Mouse (Mus musculus) heart, embryonic 12.5 days (tissue): ENCODE measurements around the gene Hist1h2ab. TPM values are rescaled to one million over a fixed set of nuclear protein-coding genes. Genes with fewer than 3 reads are reported as not detected.
A peak's percentile ranks its signal among the peaks of the same experiment; 100 is the strongest.
"Not testable (repeated sequence)": the region's sequence is repeated elsewhere in the genome, so short reads cannot be mapped to it uniquely, and the experiment has no call there.

Experiments used
- ATAC-seq: fragments of 200-750 bp; cut with Nextera tagmentation; 2 replicates; pipeline ENCODE4 v1.8.0; 2017; ENCODE audit warnings: moderate TSS enrichment, moderate library complexity; ENCODE audit not compliant: insufficient number of reproducible peaks, low FRiP score
- H3K27ac ChIP-seq: fragments of 300-500 bp; sonication (generic); 2 replicates; pipeline ENCODE4 v1.5.1; 2016; ENCODE audit warnings: mild to moderate bottlenecking, moderate library complexity; ENCODE audit not compliant: poor library complexity, severe bottlenecking
- H3K27me3 ChIP-seq: fragments of 300-500 bp; sonication (generic); replicated peaks from 2 replicates; pipeline ENCODE4 v1.6.1; 2016; ENCODE audit warnings: mild to moderate bottlenecking, moderate library complexity
- H3K36me3 ChIP-seq: fragments of 300-500 bp; sonication (generic); 2 replicates; pipeline ENCODE4 v1.6.1; 2016; ENCODE audit warnings: mild to moderate bottlenecking, moderate library complexity
- H3K4me1 ChIP-seq: fragments of 300-500 bp; sonication (generic); replicated peaks from 2 replicates; pipeline ENCODE4 v1.6.1; 2016; ENCODE audit warnings: mild to moderate bottlenecking
- H3K4me2 ChIP-seq: fragments of 300-500 bp; sonication (generic); 2 replicates; pipeline ENCODE4 v1.6.1; 2016; ENCODE audit warnings: mild to moderate bottlenecking, moderate library complexity
- H3K4me3 ChIP-seq: fragments of 300-500 bp; sonication (generic); 2 replicates; pipeline ENCODE4 v1.5.1; 2016; ENCODE audit warnings: mild to moderate bottlenecking
- H3K9ac ChIP-seq: fragments of 300-500 bp; sonication (generic); 2 replicates; pipeline ENCODE4 v1.6.1; 2016; ENCODE audit warnings: mild to moderate bottlenecking, moderate library complexity
- H3K9me3 ChIP-seq: fragments of 300-500 bp; sonication (generic); replicated peaks from 2 replicates; pipeline ENCODE4 v1.6.1; 2016; ENCODE audit warnings: mild to moderate bottlenecking, moderate library complexity
- WGBS: fragments of 180-500 bp; shearing (Covaris S2); methylation state at CpG from one replicate; pipeline ENCODE4 v1.1.7; 2016; 5-methylcytosine and 5-hydroxymethylcytosine counted together
- polyA plus RNA-seq: library from polyadenylated mRNA; unstranded; fragments of >200 nt; fragmentation: Nextera tagmentation; extraction: Ambion mirVana; gene quantifications from 2 replicates; pipeline ENCODE4 v1.2.1, GENCODE M21; 2016

Gene Hist1h2ab
- polyA plus RNA-seq, 1 experiment from 2014 or later: 16.7 TPM

- no peaks in the 10 kb centered on the region for H3K27me3 ChIP-seq
- H3K4me1 ChIP-seq: peaks cover 12% of the 10 kb centered on the region
- peak overlapping the region; percentile 51 for H3K4me3 ChIP-seq
- 1% methylated on average over 19 of the region's 23 CpGs for WGBS
- H3K4me2 ChIP-seq: peak overlapping the region; percentile 77
- no peaks in the 10 kb centered on the region for H3K36me3 ChIP-seq
- peak overlapping the region; percentile 93 for H3K27ac ChIP-seq
- no peaks in the 10 kb centered on the region for H3K9me3 ChIP-seq
- no peak; the same call in 1 of the 2 replicates for ATAC-seq
- peak overlapping the region; percentile 81 for H3K9ac ChIP-seq
These were observed 6.4 kb downstream of the Hist1h2ab start for GRCm38 (mm10) chr13:23757211-23757773.

DNA sequence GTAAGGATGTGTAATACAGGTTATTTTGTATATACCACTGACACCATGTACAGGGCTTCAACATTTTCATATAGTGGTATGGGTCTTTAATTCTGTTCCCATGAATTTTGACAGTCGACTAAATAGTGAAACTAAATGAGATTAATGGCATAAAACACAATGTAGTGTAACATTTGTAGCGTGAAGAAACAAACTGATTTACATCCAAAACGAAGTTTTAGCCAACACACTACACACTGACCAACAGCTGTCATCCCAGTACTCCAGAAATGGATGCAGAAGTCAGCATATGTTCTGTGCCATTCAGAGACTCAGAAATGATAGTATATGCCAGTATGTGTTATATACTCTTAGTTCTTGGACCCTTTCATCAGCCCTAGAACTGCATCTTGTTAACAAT is 7.0 kb downstream of the Hist1h2ab start:
- peaks cover 12% of the 10 kb centered on the region for H3K4me1 ChIP-seq
- H3K9ac ChIP-seq: no peak overlapping the region
- H3K27me3 ChIP-seq: no peaks in the 10 kb centered on the region
- 49% methylated on average over 3 of the region's 3 CpGs for WGBS
- ATAC-seq: no peak
- no peaks in the 10 kb centered on the region for H3K36me3 ChIP-seq
- H3K9me3 ChIP-seq: no peaks in the 10 kb centered on the region
- H3K27ac ChIP-seq: no peak overlapping the region
- H3K4me2 ChIP-seq: no peak overlapping the region
- no peak overlapping the region for H3K4me3 ChIP-seq

DNA sequence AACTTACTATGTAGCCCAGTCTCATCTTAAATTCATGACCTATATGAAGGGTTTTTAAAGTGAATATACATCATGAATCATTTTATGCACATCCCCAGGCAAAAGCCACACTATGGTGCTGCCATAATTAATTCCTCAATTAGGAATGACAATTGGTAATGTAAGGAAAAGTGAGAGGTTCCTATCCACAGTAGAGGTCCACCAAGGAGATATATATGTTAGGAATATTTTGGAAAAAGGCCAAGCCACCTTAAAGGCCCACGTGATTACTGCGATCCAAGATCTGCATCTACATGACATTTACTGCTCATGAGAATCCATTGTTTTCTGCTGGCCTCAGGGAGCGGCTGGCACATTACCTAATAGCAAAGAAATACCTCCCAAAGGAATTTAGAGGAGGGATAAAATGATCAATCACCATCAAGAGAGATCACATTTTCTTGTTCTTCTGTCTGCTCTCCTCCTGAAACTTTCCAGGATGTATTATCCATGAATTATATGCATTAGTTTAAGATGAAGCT is 8.4 kb downstream of the Hist1h2ab start:
- Histone ChIP-seq H3K4me3 (no peak overlapping the region), H3K4me2 (no peak overlapping the region), H3K27me3 (no peaks in the 10 kb centered on the region), H3K9ac (no peak overlapping the region), H3K9me3 (no peaks in the 10 kb centered on the region), H3K4me1 (peaks cover 21% of the 10 kb centered on the region), H3K36me3 (no peaks in the 10 kb centered on the region), H3K27ac (no peak overlapping the region)
- WGBS: 86% methylated on average over 3 of the region's 3 CpGs
- ATAC-seq: no peak

- Histone ChIP-seq H3K27ac (peak overlapping the region; percentile 94), H3K27me3 (no peaks in the 10 kb centered on the region), H3K9ac (0 out of 2 replicates have a peak overlapping the region, but pooled peaks have one; percentile 52), H3K4me2 (peak overlapping the region; percentile 83), H3K9me3 (no peaks in the 10 kb centered on the region), H3K4me1 (peaks cover 27% of the 10 kb centered on the region), H3K36me3 (no peaks in the 10 kb centered on the region), H3K4me3 (peak overlapping the region; percentile 53)
- WGBS: 60% methylated on average over 1 of the region's 1 CpGs
- no peak for ATAC-seq
These were observed 9.0 kb downstream of the Hist1h2ab start for GRCm38 (mm10) chr13:23759916-23760239.

DNA sequence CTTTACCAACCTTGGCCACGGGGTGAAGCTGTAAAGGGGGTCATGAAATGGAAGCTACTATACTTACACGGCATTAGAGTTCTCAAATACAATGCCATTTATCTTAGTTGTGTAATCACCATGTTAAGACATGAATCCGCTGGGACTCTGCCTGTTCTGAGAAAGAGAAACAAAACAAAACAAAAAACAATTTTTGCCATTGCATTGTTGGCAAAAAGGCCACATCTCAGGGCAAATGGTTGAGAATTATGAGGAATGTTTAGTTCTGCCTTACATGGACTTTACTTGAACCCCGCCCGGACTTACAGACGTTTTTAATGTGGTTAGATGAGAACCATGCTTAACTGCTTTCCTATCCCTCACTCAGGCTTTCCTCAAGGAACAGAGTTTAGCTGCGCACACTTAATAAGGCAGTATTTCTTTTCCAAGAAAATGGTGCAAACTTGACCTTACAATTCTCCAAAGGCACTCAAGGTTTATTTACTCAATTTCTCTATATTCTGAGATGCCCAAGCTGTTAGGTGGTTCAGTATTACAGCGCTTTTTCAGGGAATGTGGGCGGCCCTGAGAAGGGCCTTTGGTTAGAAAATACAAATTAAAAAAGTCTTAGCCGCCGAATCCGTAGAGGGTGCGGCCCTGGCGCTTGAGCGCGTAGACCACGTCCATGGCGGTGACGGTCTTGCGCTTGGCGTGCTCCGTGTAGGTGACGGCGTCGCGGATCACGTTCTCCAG is 9.5 kb downstream of the Hist1h2ab start:
- H3K36me3 ChIP-seq: no peaks in the 10 kb centered on the region
- H3K4me3 ChIP-seq: peak overlapping the region; percentile 53
- peak overlapping the region; percentile 52 for H3K9ac ChIP-seq
- no peaks in the 10 kb centered on the region for H3K9me3 ChIP-seq
- no peaks in the 10 kb centered on the region for H3K27me3 ChIP-seq
- WGBS: 2% methylated on average over 26 of the region's 27 CpGs
- peaks cover 28% of the 10 kb centered on the region for H3K4me1 ChIP-seq
- 0 out of 2 replicates have a peak, but pooled peaks have one; percentile 0 for ATAC-seq
- peak overlapping the region; percentile 83 for H3K4me2 ChIP-seq
- peak overlapping the region; percentile 94 for H3K27ac ChIP-seq

GRCm38 (mm10) chr13:23760972-23761864 is 10.3 kb downstream of the Hist1h2ab start, which contains the start of gene Hist1h4a:
TSS of gene Hist1h4a (minus strand) at chr13:23761230.
- H3K4me3 ChIP-seq: peak within 1 kb of the TSS; percentile 53
- no peaks in the 10 kb centered on the region for H3K9me3 ChIP-seq
- peak within 1 kb of the TSS; percentile 83 for H3K4me2 ChIP-seq
- ATAC-seq: peak; percentile 82
- H3K27me3 ChIP-seq: no peaks in the 10 kb centered on the region
- H3K4me1 ChIP-seq: peaks cover 28% of the 10 kb centered on the region
- H3K27ac ChIP-seq: peak within 1 kb of the TSS; percentile 94
- under 1% methylated on average over 67 of the region's 72 CpGs for WGBS
- peak within 1 kb of the TSS; percentile 78 for H3K9ac ChIP-seq
- H3K36me3 ChIP-seq: no peaks in the 10 kb centered on the region

GRCm38 (mm10) chr13:23761871-23762821 is 11.2 kb downstream of the Hist1h2ab start, which contains the start of gene Hist1h3a:
TSS of gene Hist1h3a (minus strand) at chr13:23762386.
- peak; percentile 68 for ATAC-seq

GRCm38 (mm10) chr13:23763242-23763585 is 12.3 kb downstream of the Hist1h2ab start:
- H3K4me2 ChIP-seq: peak overlapping the region; percentile 80
- peaks cover 24% of the 10 kb centered on the region for H3K4me1 ChIP-seq
- H3K9me3 ChIP-seq: no peaks in the 10 kb centered on the region
- peak overlapping the region; percentile 81 for H3K9ac ChIP-seq
- H3K27me3 ChIP-seq: no peaks in the 10 kb centered on the region
- H3K27ac ChIP-seq: peak overlapping the region; percentile 94
- H3K36me3 ChIP-seq: no peaks in the 10 kb centered on the region
- H3K4me3 ChIP-seq: peak overlapping the region; percentile 57
- no peak for ATAC-seq
- 1% methylated on average over 10 of the region's 10 CpGs for WGBS

More at GRCm38 (mm10) chr13:23761871-23762821, 11.2 kb downstream of the Hist1h2ab start, which contains the start of gene Hist1h3a:
- H3K4me2 ChIP-seq: peak within 1 kb of the TSS; percentile 83
- H3K9me3 ChIP-seq, H3K27me3 ChIP-seq, H3K36me3 ChIP-seq: not testable (repeated sequence)
- peaks cover 28% of the 10 kb centered on the region for H3K4me1 ChIP-seq
- H3K4me3 ChIP-seq: peak within 1 kb of the TSS; percentile 57
- peak within 1 kb of the TSS; percentile 94 for H3K27ac ChIP-seq
- H3K9ac ChIP-seq: peak within 1 kb of the TSS; percentile 81
- under 1% methylated on average over 36 of the region's 52 CpGs for WGBS

DNA sequence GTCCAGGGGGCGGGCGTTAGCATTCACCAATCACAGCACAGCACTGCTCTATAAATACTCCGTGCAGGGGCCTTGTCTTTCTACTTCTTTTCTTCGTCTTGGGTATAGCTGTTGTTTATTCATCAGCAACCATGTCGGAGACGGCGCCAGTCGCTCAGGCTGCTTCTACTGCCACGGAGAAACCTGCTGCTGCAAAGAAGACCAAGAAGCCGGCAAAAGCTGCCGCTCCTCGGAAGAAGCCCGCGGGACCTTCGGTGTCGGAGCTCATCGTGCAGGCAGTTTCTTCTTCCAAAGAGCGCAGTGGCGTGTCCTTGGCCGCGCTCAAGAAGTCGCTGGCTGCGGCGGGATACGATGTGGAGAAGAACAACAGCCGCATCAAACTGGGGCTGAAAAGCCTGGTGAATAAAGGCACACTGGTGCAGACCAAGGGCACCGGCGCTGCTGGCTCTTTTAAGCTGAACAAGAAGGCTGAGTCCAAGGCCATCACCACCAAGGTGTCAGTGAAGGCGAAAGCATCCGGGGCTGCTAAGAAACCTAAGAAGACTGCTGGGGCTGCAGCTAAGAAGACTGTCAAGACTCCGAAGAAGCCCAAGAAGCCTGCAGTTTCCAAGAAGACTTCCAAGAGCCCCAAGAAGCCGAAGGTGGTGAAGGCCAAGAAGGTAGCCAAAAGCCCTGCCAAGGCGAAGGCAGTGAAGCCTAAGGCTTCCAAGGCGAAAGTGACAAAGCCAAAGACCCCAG is 12.8 kb downstream of the Hist1h2ab start, which contains the start of gene Hist1h1a:
Gene Hist1h1a (plus strand): TSS at position 81 of the 738 bp plus-strand sequence.
- Histone ChIP-seq H3K9me3 (no peaks in the 10 kb centered on the region), H3K4me2 (peak within 1 kb of the TSS; percentile 80), H3K27me3 (no peaks in the 10 kb centered on the region), H3K36me3 (no peaks in the 10 kb centered on the region), H3K27ac (peak within 1 kb of the TSS; percentile 94), H3K4me3 (peak within 1 kb of the TSS; percentile 57), H3K4me1 (peaks cover 26% of the 10 kb centered on the region), H3K9ac (peak within 1 kb of the TSS; percentile 81)
- ATAC-seq: peak; percentile 78
- WGBS: 3% methylated on average over 34 of the region's 34 CpGs
